Mouse (Mus musculus) forebrain, postnatal 0 days (tissue): ENCODE results near the gene Synj2. TPM values are rescaled to one million over a fixed set of nuclear protein-coding genes. Genes with fewer than 3 reads are reported as not detected.

Source experiments
- ATAC-seq: fragments of 200-750 bp; cut with Nextera tagmentation; 2 replicates; pipeline ENCODE4 v1.8.0; 2017; ENCODE audit warnings: mild to moderate bottlenecking, moderate library complexity
- DNase-seq: peaks from one replicate; pipeline ENCODE4 v3.0.0-alpha.2; 2015
- H3K27ac ChIP-seq: fragments of 300-500 bp; sonication (generic); 2 replicates; pipeline ENCODE4 v1.5.1; 2014; ENCODE audit warnings: low read depth, mild to moderate bottlenecking, antibody characterized with exemption, low read length, moderate library complexity, mixed read lengths
- H3K27me3 ChIP-seq: fragments of 300-500 bp; sonication (generic); 2 replicates; pipeline ENCODE4 v1.6.1; 2014; ENCODE audit warnings: mild to moderate bottlenecking, low read length, mixed read lengths; ENCODE audit not compliant: insufficient read depth
- H3K36me3 ChIP-seq: fragments of 300-500 bp; sonication (generic); 2 replicates; pipeline ENCODE4 v1.6.1; 2014; ENCODE audit warnings: mild to moderate bottlenecking, moderate library complexity; ENCODE audit not compliant: insufficient read depth
- H3K4me1 ChIP-seq: fragments of 300-500 bp; sonication (generic); 2 replicates; pipeline ENCODE4 v1.6.1; 2014; ENCODE audit warnings: antibody characterized with exemption; ENCODE audit not compliant: insufficient read depth
- H3K4me2 ChIP-seq: fragments of 300-500 bp; sonication (generic); 2 replicates; pipeline ENCODE4 v1.6.1; 2014; ENCODE audit warnings: low read depth, mild to moderate bottlenecking, moderate library complexity
- H3K4me3 ChIP-seq: fragments of 300-500 bp; sonication (generic); 2 replicates; pipeline ENCODE4 v1.5.1; 2014; ENCODE audit warnings: low read depth, low read length, mixed read lengths
- H3K9ac ChIP-seq: fragments of 300-500 bp; sonication (generic); 2 replicates; pipeline ENCODE4 v1.6.1; 2014; ENCODE audit warnings: mild to moderate bottlenecking
- H3K9me3 ChIP-seq: fragments of 300-500 bp; sonication (generic); 2 replicates; pipeline ENCODE4 v1.6.1; 2016; ENCODE audit warnings: low read length
- CTCF ChIP-seq: sonication (generic); IDR thresholded peaks from 2 replicates; pipeline ENCODE4 v1.5.1; 2016; ENCODE audit warnings: antibody characterized with exemption, control low read depth, low read depth
- WGBS: fragments of 180-500 bp; shearing (Covaris S2); extraction: QIAGEN DNeasy Blood & Tissue Kit; methylation state at CpG from one replicate; pipeline ENCODE4 v1.1.7; 2014; 5-methylcytosine and 5-hydroxymethylcytosine counted together
- polyA plus RNA-seq: library from polyadenylated mRNA; unstranded; fragments of >200 nt; fragmentation: Nextera tagmentation; extraction: Ambion mirVana; gene quantifications from 2 replicates; pipeline ENCODE4 v1.2.1, GENCODE M21; 2015
- total RNA-seq: library from RNA; depleted of rRNA; stranded (reverse); fragments of >200 nt; gene quantifications from 2 replicates; pipeline ENCODE4 v1.2.3, GENCODE M21; 2014

The Synj2 gene
- total and polyA plus RNA-seq, 2 experiments from 2014 or later = 3.6 to 6.8 TPM

DNA sequence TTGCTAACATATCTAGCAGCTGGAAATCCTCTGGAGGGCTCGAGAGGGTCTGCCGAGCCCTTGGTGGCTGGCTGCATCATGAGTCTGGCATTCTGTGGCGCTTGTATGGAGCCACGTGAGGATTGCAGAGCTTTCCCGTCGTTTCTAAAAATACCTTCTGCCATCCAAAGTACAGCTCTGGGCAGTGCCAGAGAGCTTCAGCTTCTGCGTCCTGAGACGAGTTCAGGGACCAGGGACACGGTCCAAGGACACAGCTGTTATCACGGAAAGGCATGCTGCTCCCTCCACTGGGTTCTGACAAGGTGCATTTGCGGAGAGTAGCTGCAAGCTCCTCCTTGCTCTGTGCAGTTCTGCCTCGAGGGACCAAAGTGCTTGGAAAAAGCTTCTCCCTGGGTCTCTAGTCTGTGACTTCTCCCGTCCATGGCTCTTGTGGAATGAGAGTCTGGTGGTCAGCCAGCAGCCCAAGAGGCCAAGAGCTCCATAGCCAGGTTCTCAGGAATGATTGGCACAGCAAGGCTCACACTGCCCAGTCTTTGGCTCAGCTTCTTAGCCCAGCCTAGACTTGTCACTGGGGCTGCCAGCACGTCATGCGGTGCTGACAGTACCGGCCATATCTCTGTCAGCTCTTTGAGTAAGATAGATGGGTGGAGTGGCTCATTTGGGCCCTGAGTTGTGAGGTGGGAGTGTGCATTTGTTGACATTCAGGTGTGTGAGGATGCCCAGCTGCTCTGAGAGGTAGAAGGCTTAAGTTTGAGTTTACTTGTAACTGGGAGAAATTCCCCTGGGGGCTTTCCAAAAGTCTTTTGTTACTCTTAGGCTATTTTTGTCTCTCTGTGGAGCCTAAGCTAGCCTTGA is 56.5 kb downstream of the Synj2 start:
- H3K4me2 ChIP-seq = no peak overlapping the region
- no peak for ATAC-seq
- no peak for TF ChIP-seq CTCF

DNA sequence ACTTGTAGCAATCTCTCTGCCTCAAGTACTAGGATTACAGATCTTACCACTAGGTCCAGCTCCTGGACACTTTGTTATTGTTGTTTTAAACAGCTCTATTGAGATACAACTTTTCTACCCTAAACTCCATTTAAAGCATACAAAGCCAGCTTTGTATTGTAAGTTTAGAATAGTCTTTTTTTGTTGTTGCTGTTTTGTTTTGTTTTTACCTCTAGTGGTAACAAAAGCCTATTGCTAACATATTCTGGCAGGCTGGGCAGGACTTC is 57.1 kb downstream of the Synj2 start:
- H3K4me1 ChIP-seq = no peaks in the 10 kb centered on the region
- no peaks in the 10 kb centered on the region for H3K36me3 ChIP-seq
- H3K4me3 ChIP-seq = no peak overlapping the region
- H3K9me3 ChIP-seq = no peaks in the 10 kb centered on the region
- no peak for DNase-seq
- H3K27me3 ChIP-seq = no peaks in the 10 kb centered on the region
- no peak for TF ChIP-seq CTCF
- ATAC-seq = no peak
- no peak overlapping the region for H3K27ac ChIP-seq
- H3K4me2 ChIP-seq = no peak overlapping the region
- H3K9ac ChIP-seq = no peak overlapping the region

More for the DNA sequence above, 56.5 kb downstream of the Synj2 start:
- H3K27me3 ChIP-seq = no peaks in the 10 kb centered on the region
- no peaks in the 10 kb centered on the region for H3K9me3 ChIP-seq
- H3K4me3 ChIP-seq = no peak overlapping the region
- H3K4me1 ChIP-seq = no peaks in the 10 kb centered on the region
- no peak overlapping the region for H3K27ac ChIP-seq
- 49% methylated on average over 16 of the region's 16 CpGs for WGBS
- DNase-seq = no peak
- H3K36me3 ChIP-seq = no peaks in the 10 kb centered on the region
- H3K9ac ChIP-seq = no peak overlapping the region

DNA sequence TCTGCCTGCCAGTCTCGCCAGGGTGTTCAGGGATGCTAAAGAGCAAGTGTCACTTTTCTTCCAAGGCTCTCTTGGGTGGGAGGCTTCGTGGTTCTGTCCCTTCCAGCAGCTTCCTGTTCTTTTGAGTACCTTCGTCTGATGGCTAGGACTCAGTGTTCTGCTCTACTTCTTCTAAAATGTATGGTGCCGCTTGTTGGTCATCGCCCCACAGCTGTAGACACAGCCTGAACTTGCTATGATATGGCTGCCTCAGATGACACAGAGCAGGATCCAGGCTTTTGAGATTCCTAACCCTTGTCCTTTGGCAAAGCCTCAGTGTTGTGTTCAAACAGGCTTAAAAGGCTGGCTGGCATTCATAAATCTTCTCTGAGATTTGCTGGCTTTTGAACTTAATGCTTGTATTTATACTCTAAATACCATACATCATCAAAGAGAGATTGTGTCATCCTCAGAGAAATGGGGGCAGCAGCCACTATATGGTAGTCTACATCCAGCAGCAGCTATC is 58.0 kb downstream of the Synj2 start:
- Histone ChIP-seq H3K9ac (no peak overlapping the region), H3K27ac (no peak overlapping the region), H3K27me3 (no peaks in the 10 kb centered on the region), H3K4me2 (no peak overlapping the region), H3K36me3 (no peaks in the 10 kb centered on the region), H3K9me3 (no peaks in the 10 kb centered on the region), H3K4me3 (no peak overlapping the region), H3K4me1 (no peaks in the 10 kb centered on the region)
- 81% methylated on average over 5 of the region's 5 CpGs for WGBS
- no peak for DNase-seq
- ATAC-seq = no peak
- no peak for TF ChIP-seq CTCF

DNA sequence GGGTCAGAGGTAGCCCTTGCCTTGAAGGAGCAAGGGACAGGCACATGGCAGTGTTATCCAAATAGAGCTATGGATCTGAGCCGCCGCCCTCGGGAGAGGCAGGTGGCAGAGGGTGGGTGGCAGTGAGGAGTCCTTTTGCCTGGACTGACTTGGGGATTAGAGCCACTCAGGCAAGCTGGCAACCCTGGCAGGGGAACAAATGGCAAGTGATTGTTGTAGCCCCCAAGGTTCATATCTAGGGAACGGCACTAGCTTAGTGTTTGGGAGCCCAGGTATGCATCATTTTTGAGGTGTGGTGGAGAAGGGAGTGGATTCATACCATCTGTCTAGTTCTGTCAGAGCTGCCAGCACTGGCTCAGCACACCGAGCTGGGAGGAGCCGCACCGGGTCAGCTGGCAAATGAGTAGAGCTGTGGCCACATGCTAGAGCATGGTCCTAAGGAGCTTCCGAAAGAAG is 59.8 kb downstream of the Synj2 start:
- no peak overlapping the region for H3K4me2 ChIP-seq
- DNase-seq (no peak), ATAC-seq (no peak)
- H3K9me3 ChIP-seq = no peaks in the 10 kb centered on the region
- WGBS = 82% methylated on average over 8 of the region's 8 CpGs
- H3K27me3 ChIP-seq = no peaks in the 10 kb centered on the region
- H3K27ac ChIP-seq = no peak overlapping the region
- TF ChIP-seq CTCF = no peak
- peaks cover 8% of the 10 kb centered on the region for H3K4me1 ChIP-seq
- H3K9ac ChIP-seq = no peak overlapping the region
- no peaks in the 10 kb centered on the region for H3K36me3 ChIP-seq
- H3K4me3 ChIP-seq = no peak overlapping the region

DNA sequence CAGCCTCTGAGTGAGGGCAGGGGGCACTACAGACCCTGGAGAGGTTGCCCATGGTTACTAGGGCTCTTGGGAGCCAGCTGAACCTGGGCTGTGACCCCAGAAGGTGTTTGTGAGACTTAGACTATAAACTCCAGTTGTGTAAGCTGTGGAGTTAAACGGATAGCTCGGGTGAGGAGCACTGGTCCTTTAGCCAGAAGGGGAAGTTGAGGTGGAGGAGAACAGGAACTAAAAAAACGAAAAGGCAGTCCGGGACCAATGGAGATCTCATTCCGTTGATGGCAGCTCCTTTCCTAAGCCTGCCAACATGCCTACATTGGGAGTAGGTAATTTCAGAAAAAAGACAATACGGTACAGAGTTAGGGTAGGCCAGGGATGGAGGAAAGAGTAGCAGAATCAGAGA is 60.3 kb downstream of the Synj2 start:
- Histone ChIP-seq H3K9ac (no peak overlapping the region), H3K27me3 (no peaks in the 10 kb centered on the region), H3K27ac (no peak overlapping the region), H3K36me3 (no peaks in the 10 kb centered on the region), H3K4me2 (no peak overlapping the region), H3K9me3 (no peaks in the 10 kb centered on the region), H3K4me3 (no peak overlapping the region), H3K4me1 (peaks cover 13% of the 10 kb centered on the region)
- no peak for ATAC-seq
- DNase-seq = no peak
- TF ChIP-seq CTCF = no peak
- 91% methylated on average over 6 of the region's 6 CpGs for WGBS

DNA sequence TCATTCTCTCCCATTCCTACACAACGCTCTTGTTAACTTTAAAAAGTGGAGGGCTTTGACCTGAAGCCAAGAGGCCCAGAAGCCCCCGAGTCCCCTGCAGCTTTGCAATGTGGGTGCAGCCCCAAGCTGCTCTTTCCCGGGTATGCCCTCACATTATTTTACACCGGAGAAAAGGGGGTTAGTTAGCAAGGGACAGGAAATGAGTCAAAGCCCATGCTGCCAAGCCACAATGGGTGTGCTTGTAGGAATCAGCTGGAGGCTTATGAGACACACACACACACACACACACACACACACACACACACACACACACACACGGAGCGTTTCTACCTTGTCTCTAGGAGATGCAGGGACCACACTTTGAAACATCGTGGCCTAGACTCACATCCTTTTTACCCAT is 60.8 kb downstream of the Synj2 start:
- H3K27ac ChIP-seq = no peak overlapping the region
- H3K9ac ChIP-seq = no peak overlapping the region
- DNase-seq (no peak), ATAC-seq (no peak)
- H3K4me3 ChIP-seq = no peak overlapping the region
- H3K4me1 ChIP-seq = peaks cover 15% of the 10 kb centered on the region
- no peaks in the 10 kb centered on the region for H3K27me3 ChIP-seq
- H3K36me3 ChIP-seq = no peaks in the 10 kb centered on the region
- H3K9me3 ChIP-seq = no peaks in the 10 kb centered on the region
- 69% methylated on average over 7 of the region's 7 CpGs for WGBS
- no peak overlapping the region for H3K4me2 ChIP-seq
- TF ChIP-seq CTCF = no peak

DNA sequence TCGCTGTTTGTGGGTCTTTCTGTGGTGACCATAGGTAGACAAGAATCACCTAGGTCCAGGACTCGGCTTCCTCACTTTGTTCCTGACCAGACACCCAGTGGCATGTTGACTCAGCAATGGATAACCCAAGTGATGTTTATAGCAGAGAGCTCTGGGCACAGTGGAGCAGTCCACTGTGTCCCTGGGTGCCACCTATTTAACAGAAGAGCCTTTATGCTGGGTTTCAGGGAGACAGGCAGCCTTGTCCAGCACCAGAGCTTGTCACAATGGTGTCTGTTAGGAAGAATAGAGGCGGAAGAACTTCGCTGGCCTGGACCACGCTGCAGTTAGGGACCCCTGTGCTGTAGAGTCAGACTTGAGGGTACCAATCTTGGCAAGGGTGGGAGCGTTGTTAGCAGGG is 61.5 kb downstream of the Synj2 start:
- H3K4me3 ChIP-seq = no peak overlapping the region
- no peak overlapping the region for H3K9ac ChIP-seq
- H3K36me3 ChIP-seq = no peaks in the 10 kb centered on the region
- no peaks in the 10 kb centered on the region for H3K9me3 ChIP-seq
- H3K4me2 ChIP-seq = no peak overlapping the region
- no peak for ATAC-seq
- TF ChIP-seq CTCF = no peak
- peaks cover 15% of the 10 kb centered on the region for H3K4me1 ChIP-seq
- WGBS = 91% methylated on average over 6 of the region's 6 CpGs
- DNase-seq = no peak
- no peak overlapping the region for H3K27ac ChIP-seq
- H3K27me3 ChIP-seq = no peaks in the 10 kb centered on the region
